Mouse (Mus musculus): Measurements from ENCODE around the gene Elp4. TPM values are rescaled to one million over a fixed set of nuclear protein-coding genes. Genes with fewer than 3 reads are reported as not detected.

Elp4 gene
- polyA plus RNA-seq, 1 experiment from 2014 or later = 45.2 TPM

- ATAC-seq = no peak
- WGBS = 21% methylated on average over 5 of the region's 5 CpGs
These were observed 238.7 kb downstream of the Elp4 start for GRCm38 (mm10) chr2:105665491-105666250.

GRCm38 (mm10) chr2:105664996-105665395 lies 239.4 kb downstream of the Elp4 start:
- Histone ChIP-seq H3K4me1 (replicated peaks) (peaks cover 37% of the 10 kb centered on the region), H3K9ac (replicated peaks) (no peak overlapping the region), H3K27me3 (peaks cover 100% of the 10 kb centered on the region), H3K4me2 (replicated peaks) (no peak overlapping the region), H3K4me3 (replicated peaks) (no peak overlapping the region), H3K9me3 (no peaks in the 10 kb centered on the region), H3K27ac (no peak overlapping the region), H3K36me3 (no peaks in the 10 kb centered on the region)
- ATAC-seq = no peak
- WGBS = 6% methylated on average over 5 of the region's 5 CpGs

More at GRCm38 (mm10) chr2:105665491-105666250, 238.7 kb downstream of the Elp4 start:
- H3K4me2 ChIP-seq (replicated peaks) = no peak overlapping the region
- H3K36me3 ChIP-seq = no peaks in the 10 kb centered on the region
- H3K27ac ChIP-seq = no peak overlapping the region
- H3K4me1 ChIP-seq (replicated peaks) = peaks cover 33% of the 10 kb centered on the region
- no peaks in the 10 kb centered on the region for H3K9me3 ChIP-seq
- H3K4me3 ChIP-seq (replicated peaks) = no peak overlapping the region
- peaks cover 100% of the 10 kb centered on the region for H3K27me3 ChIP-seq
- no peak overlapping the region for H3K9ac ChIP-seq (replicated peaks)

- no peak for ATAC-seq
- no peaks in the 10 kb centered on the region for H3K9me3 ChIP-seq
- H3K4me3 ChIP-seq (replicated peaks) = no peak overlapping the region
- H3K4me1 ChIP-seq (replicated peaks) = peaks cover 28% of the 10 kb centered on the region
- H3K4me2 ChIP-seq (replicated peaks) = no peak overlapping the region
- H3K9ac ChIP-seq (replicated peaks) = no peak overlapping the region
- WGBS = 6% methylated on average over 10 of the region's 10 CpGs
- H3K36me3 ChIP-seq = no peaks in the 10 kb centered on the region
- peaks cover 100% of the 10 kb centered on the region for H3K27me3 ChIP-seq
- H3K27ac ChIP-seq = no peak overlapping the region
These were observed 241.3 kb downstream of the Elp4 start for GRCm38 (mm10) chr2:105663101-105663511.

GRCm38 (mm10) chr2:105662606-105663005 lies 241.8 kb downstream of the Elp4 start:
- H3K36me3 ChIP-seq = no peaks in the 10 kb centered on the region
- H3K4me2 ChIP-seq (replicated peaks) = no peak overlapping the region
- peaks cover 26% of the 10 kb centered on the region for H3K4me1 ChIP-seq (replicated peaks)
- H3K4me3 ChIP-seq (replicated peaks) = no peak overlapping the region
- no peak overlapping the region for H3K9ac ChIP-seq (replicated peaks)
- ATAC-seq = no peak
- H3K9me3 ChIP-seq = no peaks in the 10 kb centered on the region
- peaks cover 99% of the 10 kb centered on the region for H3K27me3 ChIP-seq
- H3K27ac ChIP-seq = no peak overlapping the region
- WGBS = 2% methylated on average over 7 of the region's 7 CpGs

GRCm38 (mm10) chr2:105662121-105662520 lies 242.2 kb downstream of the Elp4 start:
- H3K4me1 ChIP-seq (replicated peaks) = peaks cover 22% of the 10 kb centered on the region
- no peak overlapping the region for H3K9ac ChIP-seq (replicated peaks)
- H3K4me3 ChIP-seq (replicated peaks) = no peak overlapping the region
- H3K4me2 ChIP-seq (replicated peaks) = no peak overlapping the region
- H3K9me3 ChIP-seq = no peaks in the 10 kb centered on the region
- no peak overlapping the region for H3K27ac ChIP-seq
- H3K27me3 ChIP-seq = peaks cover 99% of the 10 kb centered on the region
- H3K36me3 ChIP-seq = no peaks in the 10 kb centered on the region
- no peak for ATAC-seq
- 5% methylated on average over 16 of the region's 16 CpGs for WGBS

GRCm38 (mm10) chr2:105661623-105662066 lies 242.7 kb downstream of the Elp4 start:
- H3K36me3 ChIP-seq = no peaks in the 10 kb centered on the region
- no peak overlapping the region for H3K27ac ChIP-seq
- 2% methylated on average over 17 of the region's 18 CpGs for WGBS
- no peak overlapping the region for H3K9ac ChIP-seq (replicated peaks)
- ATAC-seq = no peak
- peaks cover 99% of the 10 kb centered on the region for H3K27me3 ChIP-seq
- peaks cover 17% of the 10 kb centered on the region for H3K4me1 ChIP-seq (replicated peaks)
- no peaks in the 10 kb centered on the region for H3K9me3 ChIP-seq
- 0 out of 2 replicates have a peak overlapping the region, but pooled peaks have one; percentile 5 for H3K4me2 ChIP-seq (replicated peaks)
- H3K4me3 ChIP-seq (replicated peaks) = no peak overlapping the region

- H3K36me3 ChIP-seq = no peaks in the 10 kb centered on the region
- H3K4me2 ChIP-seq (replicated peaks) = peak overlapping the region; percentile 30
- H3K9me3 ChIP-seq = no peaks in the 10 kb centered on the region
- H3K27ac ChIP-seq = no peak overlapping the region
- H3K4me1 ChIP-seq (replicated peaks) = peaks cover 16% of the 10 kb centered on the region
- WGBS = under 1% methylated on average over 26 of the region's 26 CpGs
- H3K4me3 ChIP-seq (replicated peaks) = peak overlapping the region; percentile 17; the same call in 1 of the 2 replicates
- H3K9ac ChIP-seq (replicated peaks) = no peak overlapping the region
- peak; percentile 21; the same call in 1 of the 2 replicates for ATAC-seq
- peaks cover 98% of the 10 kb centered on the region for H3K27me3 ChIP-seq
These were observed 243.3 kb downstream of the Elp4 start for GRCm38 (mm10) chr2:105660874-105661622.

GRCm38 (mm10) chr2:105659926-105660873 lies 244.2 kb downstream of the Elp4 start:
- no peaks in the 10 kb centered on the region for H3K9me3 ChIP-seq
- peak overlapping the region; percentile 30 for H3K4me2 ChIP-seq (replicated peaks)
- peak overlapping the region; percentile 17 for H3K4me3 ChIP-seq (replicated peaks)
- H3K27me3 ChIP-seq = peaks cover 97% of the 10 kb centered on the region
- peaks cover 16% of the 10 kb centered on the region for H3K4me1 ChIP-seq (replicated peaks)
- peak; percentile 78 for ATAC-seq
- no peaks in the 10 kb centered on the region for H3K36me3 ChIP-seq
- under 1% methylated on average over 41 of the region's 41 CpGs for WGBS
- no peak overlapping the region for H3K27ac ChIP-seq
- H3K9ac ChIP-seq (replicated peaks) = no peak overlapping the region

GRCm38 (mm10) chr2:105659350-105659749 lies 245.0 kb downstream of the Elp4 start:
- peak overlapping the region; percentile 30 for H3K4me2 ChIP-seq (replicated peaks)
- no peaks in the 10 kb centered on the region for H3K36me3 ChIP-seq
- WGBS = 9% methylated on average over 9 of the region's 9 CpGs
- H3K27ac ChIP-seq = no peak overlapping the region
- H3K9ac ChIP-seq (replicated peaks) = no peak overlapping the region
- H3K27me3 ChIP-seq = peaks cover 97% of the 10 kb centered on the region
- ATAC-seq = peak; percentile 18; the same call in 1 of the 2 replicates
- peaks cover 16% of the 10 kb centered on the region for H3K4me1 ChIP-seq (replicated peaks)
- no peaks in the 10 kb centered on the region for H3K9me3 ChIP-seq
- no peak overlapping the region for H3K4me3 ChIP-seq (replicated peaks)

GRCm38 (mm10) chr2:105656456-105656855 lies 247.9 kb downstream of the Elp4 start:
- Histone ChIP-seq H3K4me2 (replicated peaks) (no peak overlapping the region), H3K9me3 (no peaks in the 10 kb centered on the region), H3K27me3 (peaks cover 97% of the 10 kb centered on the region), H3K27ac (no peak overlapping the region), H3K9ac (replicated peaks) (no peak overlapping the region), H3K4me3 (replicated peaks) (no peak overlapping the region), H3K36me3 (no peaks in the 10 kb centered on the region), H3K4me1 (replicated peaks) (peaks cover 16% of the 10 kb centered on the region)
- no peak for ATAC-seq
- WGBS = 89% methylated on average over 8 of the region's 8 CpGs
